Mouse (Mus musculus) liver, adult 2 months (tissue): ENCODE data around the gene Evi2b. TPM values are rescaled to one million over a fixed set of nuclear protein-coding genes. Genes with fewer than 3 reads are reported as not detected.

ENCODE experiments used
- DNase-seq: peaks from one replicate; pipeline ENCODE4 v3.0.0-alpha.2; 2011; ENCODE audit warnings: low read depth, low spot score; ENCODE audit errors: extremely low read depth
- H3K27ac ChIP-seq: fragments of 200-500 bp; replicated peaks from 2 replicates; pipeline ENCODE4 v1.5.1; 2012; ENCODE audit warnings: low read depth, mild to moderate bottlenecking, control low read depth, inconsistent platforms, low read length; ENCODE audit not compliant: insufficient read depth
- H3K27me3 ChIP-seq: fragments of 200-500 bp; 2 replicates; pipeline ENCODE4 v1.6.1; 2012; ENCODE audit warnings: mild to moderate bottlenecking, moderate library complexity, low read length, inconsistent platforms; ENCODE audit not compliant: control insufficient read depth, insufficient read depth
- H3K36me3 ChIP-seq: fragments of 200-500 bp; 2 replicates; pipeline ENCODE4 v1.6.1; 2012; ENCODE audit warnings: low read length, inconsistent platforms; ENCODE audit not compliant: control insufficient read depth, insufficient read depth
- H3K4me1 ChIP-seq: fragments of 200-500 bp; 2 replicates; pipeline ENCODE4 v1.6.1; 2011; ENCODE audit warnings: low read length; ENCODE audit not compliant: control insufficient read depth, insufficient read depth
- H3K4me3 ChIP-seq: fragments of 200-500 bp; 2 replicates; pipeline ENCODE4 v1.5.1; 2011; ENCODE audit warnings: low read depth, mild to moderate bottlenecking, control low read depth, low read length, moderate library complexity; ENCODE audit not compliant: insufficient read depth
- H3K79me2 ChIP-seq: fragments of 200-500 bp; 2 replicates; pipeline ENCODE4 v1.6.1; 2012; ENCODE audit warnings: inconsistent platforms, mild to moderate bottlenecking, low read length, moderate library complexity; ENCODE audit not compliant: control insufficient read depth, insufficient read depth
- H3K9ac ChIP-seq: fragments of 200-500 bp; 2 replicates; pipeline ENCODE4 v1.6.1; 2012; ENCODE audit warnings: low read depth, mild to moderate bottlenecking, control low read depth, inconsistent platforms, low read length
- CTCF ChIP-seq: fragments of 200-500 bp; IDR thresholded peaks from 2 replicates; pipeline ENCODE4 v1.5.1; 2011; ENCODE audit warnings: low read depth, low read length, control low read depth
- POLR2A ChIP-seq: fragments of 200-500 bp; IDR thresholded peaks from 2 replicates; pipeline ENCODE4 v1.6.1; 2011; ENCODE audit warnings: low read length, control low read depth; ENCODE audit not compliant: insufficient read depth; ENCODE audit errors: extremely low read depth
- WGBS: fragments of 180-500 bp; shearing (Covaris S2); methylation state at CpG from one replicate; pipeline ENCODE4 v1.1.7; 2018; 5-methylcytosine and 5-hydroxymethylcytosine counted together
- polyA plus RNA-seq: library from polyadenylated mRNA; depleted of rRNA; stranded (reverse); fragments of >200 nt; gene quantifications from 2 replicates; pipeline ENCODE4 v1.2.3, GENCODE M21; 2012
- total RNA-seq: library from RNA; depleted of rRNA; stranded (reverse); fragments of >200 nt; gene quantifications from 2 replicates; pipeline ENCODE4 v1.2.3, GENCODE M21; 2014

The Evi2b gene
- total and polyA plus RNA-seq, 2 experiments: 0.65 to 2.6 TPM

DNA sequence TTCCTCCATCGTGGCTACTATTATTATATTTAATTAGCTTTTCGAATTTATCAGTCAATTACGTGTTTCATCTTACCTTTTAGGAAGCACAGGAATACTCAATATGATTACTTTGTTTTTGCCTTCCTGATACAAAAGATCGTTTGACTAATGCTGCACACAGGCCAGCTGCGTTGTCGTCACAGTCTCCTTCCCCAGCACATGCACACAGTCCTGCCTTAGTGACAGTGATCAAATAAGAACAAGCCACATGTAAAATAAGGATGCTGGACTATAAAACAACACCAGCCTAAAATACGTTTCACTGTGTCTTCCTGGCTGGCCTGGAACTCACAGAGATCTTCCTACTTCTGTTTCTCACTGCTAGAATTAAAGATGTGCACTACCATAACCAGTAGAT lies 19.1 kb downstream of the Evi2b start:
- no peaks in the 10 kb centered on the region; the same call in 1 of the 2 replicates for H3K79me2 ChIP-seq
- H3K27me3 ChIP-seq: no peaks in the 10 kb centered on the region
- H3K4me3 ChIP-seq: no peak overlapping the region
- no peak for DNase-seq
- 92% methylated on average over 7 of the region's 7 CpGs for WGBS
- TF ChIP-seq POLR2A (no peak), CTCF (no peak)
- no peaks in the 10 kb centered on the region for H3K36me3 ChIP-seq
- no peak overlapping the region for H3K27ac ChIP-seq
- no peak overlapping the region for H3K9ac ChIP-seq
- peaks cover 1% of the 10 kb centered on the region; the same call in 1 of the 2 replicates for H3K4me1 ChIP-seq

DNA sequence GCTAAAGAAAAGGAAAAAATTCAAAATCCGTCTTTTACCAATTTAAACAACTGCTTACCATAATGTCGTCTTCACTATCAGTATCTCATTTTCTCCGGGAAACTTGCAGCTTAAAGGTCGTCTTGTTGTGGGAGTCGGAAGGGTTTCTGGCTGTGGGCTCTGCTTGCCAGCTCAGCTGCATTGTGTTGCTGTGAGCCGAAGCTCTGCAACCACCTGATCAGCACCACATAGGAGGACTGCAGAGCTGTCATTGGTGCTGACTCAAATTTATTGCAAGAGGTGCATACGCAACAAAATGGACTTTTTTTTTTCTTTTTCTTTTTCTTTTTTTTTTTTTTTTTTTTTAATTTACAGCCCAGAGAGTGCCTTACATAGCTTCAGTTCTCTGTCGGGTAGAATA lies 19.7 kb downstream of the Evi2b start, which contains the start of gene Omg:
Gene Omg (minus strand): TSS at position 240 of the 400 bp plus-strand sequence.
- TF ChIP-seq CTCF: no peak
- TF ChIP-seq POLR2A: no peak
- H3K4me3 ChIP-seq: no peak within 1 kb of the TSS
- no peak within 1 kb of the TSS for H3K9ac ChIP-seq
- H3K4me1 ChIP-seq: peaks cover 1% of the 10 kb centered on the region; the same call in 1 of the 2 replicates
- 81% methylated on average over 8 of the region's 8 CpGs for WGBS
- no peaks in the 10 kb centered on the region for H3K36me3 ChIP-seq
- DNase-seq: no peak
- no peak within 1 kb of the TSS for H3K27ac ChIP-seq
- H3K27me3 ChIP-seq: no peaks in the 10 kb centered on the region
- H3K79me2 ChIP-seq: no peaks in the 10 kb centered on the region; the same call in 1 of the 2 replicates

DNA sequence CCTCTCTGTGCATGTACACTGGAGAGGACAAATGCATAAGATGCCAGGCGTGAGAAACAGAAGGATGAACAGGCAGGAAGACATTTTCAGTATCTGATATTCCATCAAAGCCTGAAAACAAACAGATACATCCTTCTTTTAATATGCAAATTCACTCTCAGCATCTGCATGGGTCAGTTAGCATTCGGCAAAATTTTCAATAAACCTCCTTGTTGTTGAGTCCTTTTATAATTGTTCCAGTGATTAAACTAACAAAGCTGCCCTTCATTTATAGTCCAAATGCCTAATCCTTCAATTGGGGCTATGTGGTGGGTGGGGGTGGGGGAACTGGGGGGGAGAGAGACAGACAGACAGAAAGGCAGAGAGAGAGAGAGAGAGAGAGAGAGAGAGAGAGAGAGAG lies 20.6 kb downstream of the Evi2b start:
- Histone ChIP-seq H3K79me2 (no peaks in the 10 kb centered on the region; the same call in 1 of the 2 replicates), H3K4me3 (no peak overlapping the region), H3K27ac (no peak overlapping the region), H3K4me1 (peaks cover 1% of the 10 kb centered on the region; the same call in 1 of the 2 replicates), H3K36me3 (no peaks in the 10 kb centered on the region), H3K27me3 (no peaks in the 10 kb centered on the region), H3K9ac (no peak overlapping the region)
- no peak for DNase-seq
- TF ChIP-seq POLR2A: no peak
- no peak for TF ChIP-seq CTCF
- 95% methylated on average over 2 of the region's 2 CpGs for WGBS

DNA sequence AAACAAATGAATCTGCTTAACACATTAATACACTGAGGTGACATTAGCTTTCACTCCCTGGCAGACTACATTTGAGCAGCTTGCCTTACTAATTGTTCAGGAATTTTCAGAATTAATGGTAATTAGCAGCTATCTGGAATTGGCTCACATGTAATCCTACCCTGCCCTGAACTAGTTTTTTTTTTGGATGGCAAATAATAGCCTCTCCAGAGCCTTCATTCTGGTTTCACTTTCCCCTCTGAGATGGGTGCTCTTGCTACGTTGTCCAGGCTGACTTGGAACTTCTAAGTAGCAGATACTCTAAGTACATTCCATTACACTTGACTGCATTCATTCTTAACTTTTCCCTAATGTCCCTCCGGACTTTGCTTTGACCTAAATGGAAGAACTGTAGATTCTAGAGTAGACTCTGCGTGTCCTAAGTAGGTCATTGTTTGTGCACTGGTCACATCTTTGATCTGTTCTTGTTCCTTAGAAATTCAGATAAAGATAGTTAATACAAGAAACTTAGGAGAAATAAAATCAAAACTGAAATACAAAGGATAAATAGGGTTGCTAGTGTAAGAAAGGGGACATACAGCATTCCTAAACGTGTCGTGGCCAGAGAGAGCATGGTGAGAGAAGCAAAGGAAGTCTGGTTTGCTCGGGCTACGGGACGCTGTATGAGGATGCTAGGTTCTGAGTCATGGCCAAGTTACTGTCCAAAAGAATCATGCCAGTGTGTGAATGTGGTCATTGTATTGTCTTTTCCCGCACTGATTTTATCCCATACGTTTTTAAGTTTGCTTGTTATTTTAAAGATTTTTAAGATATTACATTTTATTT lies 28.4 kb downstream of the Evi2b start:
- WGBS: 68% methylated on average over 10 of the region's 10 CpGs
- TF ChIP-seq CTCF: no peak
- TF ChIP-seq POLR2A: no peak
- H3K27ac ChIP-seq: no peak overlapping the region

DNA sequence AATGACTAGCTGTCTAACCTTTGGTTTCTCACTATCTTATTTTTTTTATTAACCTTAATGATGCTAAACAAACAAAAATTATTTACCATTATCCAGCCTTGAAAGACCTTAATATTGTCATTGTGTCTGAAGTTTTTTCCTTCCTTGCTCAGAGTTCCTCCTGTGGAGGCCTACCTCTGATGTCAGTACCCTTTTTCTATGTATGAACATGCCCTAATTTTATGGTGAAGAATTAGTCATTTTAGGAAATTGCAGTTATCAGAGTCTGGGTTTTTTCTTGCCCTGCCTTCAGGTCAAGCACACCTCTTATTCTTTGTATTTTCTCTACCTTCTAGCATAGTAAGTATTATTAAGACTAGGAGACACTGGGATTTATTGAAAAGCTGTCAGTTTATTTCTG lies 38.8 kb downstream of the Evi2b start:
- no peak overlapping the region for H3K9ac ChIP-seq
- H3K4me3 ChIP-seq: no peak overlapping the region
- no peaks in the 10 kb centered on the region for H3K79me2 ChIP-seq
- H3K27ac ChIP-seq: no peak overlapping the region
- no peaks in the 10 kb centered on the region for H3K4me1 ChIP-seq
- peaks cover 16% of the 10 kb centered on the region; the same call in 1 of the 2 replicates for H3K36me3 ChIP-seq
- TF ChIP-seq POLR2A (no peak), CTCF (no peak)
- no peak for DNase-seq
- no peaks in the 10 kb centered on the region for H3K27me3 ChIP-seq

More for the DNA sequence above, 28.4 kb downstream of the Evi2b start:
- DNase-seq: peak; percentile 19
- no peaks in the 10 kb centered on the region; the same call in 1 of the 2 replicates for H3K4me1 ChIP-seq
- H3K79me2 ChIP-seq: no peaks in the 10 kb centered on the region; the same call in 1 of the 2 replicates
- no peaks in the 10 kb centered on the region for H3K27me3 ChIP-seq
- no peak overlapping the region for H3K4me3 ChIP-seq
- H3K36me3 ChIP-seq: no peaks in the 10 kb centered on the region
- H3K9ac ChIP-seq: no peak overlapping the region

DNA sequence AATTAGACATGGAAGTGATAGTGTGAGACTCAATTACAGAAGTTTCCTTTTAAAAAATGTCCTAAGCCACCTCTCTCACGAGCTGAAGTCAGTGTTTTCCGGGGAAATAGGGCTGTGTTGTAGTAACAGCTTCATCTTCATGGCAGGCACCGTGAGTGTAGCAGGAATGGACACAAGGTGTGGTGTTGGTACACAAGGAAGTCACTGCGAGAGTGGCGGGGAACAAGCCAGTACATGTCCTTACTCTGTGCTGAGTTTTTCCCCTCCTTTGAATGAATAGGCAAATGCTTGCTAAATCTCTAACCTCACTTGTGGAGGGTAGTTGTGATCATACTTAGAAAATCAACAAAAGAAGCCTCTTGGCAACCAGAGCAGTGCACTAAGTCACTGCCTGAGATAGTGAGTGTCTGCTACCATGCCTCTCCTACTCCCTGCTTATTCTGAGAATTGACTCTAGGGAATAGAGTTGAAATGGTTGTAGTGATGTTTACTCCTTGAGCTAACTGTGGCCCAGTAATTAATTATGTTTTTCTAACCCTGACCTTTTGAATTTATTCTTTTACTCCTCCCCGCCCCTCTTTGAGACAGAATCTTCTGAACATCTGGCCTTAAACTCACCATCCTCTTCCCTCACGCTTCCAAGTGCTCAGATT lies 39.6 kb downstream of the Evi2b start:
- H3K9ac ChIP-seq: no peak overlapping the region
- H3K27me3 ChIP-seq: no peaks in the 10 kb centered on the region
- WGBS: 96% methylated on average over 7 of the region's 7 CpGs
- H3K4me3 ChIP-seq: no peak overlapping the region
- no peaks in the 10 kb centered on the region for H3K79me2 ChIP-seq
- no peak overlapping the region for H3K27ac ChIP-seq
- DNase-seq: no peak
- H3K36me3 ChIP-seq: peaks cover 16% of the 10 kb centered on the region; the same call in 1 of the 2 replicates
- no peaks in the 10 kb centered on the region for H3K4me1 ChIP-seq
- TF ChIP-seq CTCF (no peak), POLR2A (no peak)
